In genomic region chr6:116004069-116004468, GRCm38 (mm10) we compare ENCODE assay signal across 10 mouse cellular contexts. TPM values are rescaled to one million over a fixed set of nuclear protein-coding genes. Genes with fewer than 3 reads are reported as not detected.
A peak's percentile ranks its signal among the peaks of the same experiment; 100 is the strongest.
DNase-seq lines count a peak whose midpoint lies in the region; ATAC-seq and TF ChIP-seq lines count a peak whose summit lies in the region.
"Had no signal": no experiment of that assay in that cellular context is flagged by ENCODE, and none has a peak within 500 bp of the region (broad histone marks: within the 10 kb centered on the region; RNA-seq: fewer than 3 reads in every experiment).

No protein-coding gene starts in this region.

- no peaks in the 10 kb centered on the region for H3K36me3 ChIP-seq in megakaryocyte, embryonic 14.5 days (replicated peaks; ENCODE audit: low read length)
- H3K36me3 ChIP-seq in embryonic facial prominence, embryonic 13.5 days: no peaks in the 10 kb centered on the region
- no peaks in the 10 kb centered on the region for H3K36me3 ChIP-seq in kidney, postnatal 0 days (ENCODE audit: insufficient read depth, low read length)
- no peaks in the 10 kb centered on the region for H3K36me3 ChIP-seq in small intestine, adult 2 months (ENCODE audit: control insufficient read depth, insufficient read depth, low read length)

- WGBS in embryonic facial prominence, embryonic 13.5 days: 53% methylated on average over 7 of the region's 7 CpGs
- WGBS in kidney, postnatal 0 days: 28% methylated on average over 7 of the region's 7 CpGs
- WGBS in small intestine, adult 2 months: 50% methylated on average over 7 of the region's 7 CpGs

- H3K4me3 ChIP-seq in megakaryocyte, embryonic 14.5 days (replicated peaks): peak overlapping the region; percentile 80
- no peak overlapping the region for H3K4me3 ChIP-seq in embryonic facial prominence, embryonic 13.5 days
- no peak overlapping the region for H3K4me3 ChIP-seq in kidney, postnatal 0 days (replicated peaks; ENCODE audit: low read depth, low read length)
- H3K4me3 ChIP-seq in small intestine, adult 2 months (ENCODE audit: low read depth, low read length): no peak overlapping the region

- ATAC-seq in megakaryocyte, adult 5-6 weeks (ENCODE audit: poor library complexity, severe bottlenecking): no peak
- no peak for ATAC-seq in embryonic facial prominence, embryonic 13.5 days (ENCODE audit: insufficient number of reproducible peaks, insufficient read depth, low FRiP score, low TSS enrichment, low read depth)
- no peak for ATAC-seq in kidney, postnatal 0 days (replicated peaks; ENCODE audit: low FRiP score, low read depth)

- H3K9ac ChIP-seq in embryonic facial prominence, embryonic 13.5 days: no peak overlapping the region
- 0 out of 2 replicates have a peak overlapping the region, but pooled peaks have one; percentile 4 for H3K9ac ChIP-seq in kidney, postnatal 0 days (ENCODE audit: low read depth, low read length)

- peaks cover 79% of the 10 kb centered on the region for H3K4me1 ChIP-seq in megakaryocyte, embryonic 14.5 days
- peaks cover 26% of the 10 kb centered on the region; the same call in 1 of the 2 replicates for H3K4me1 ChIP-seq in embryonic facial prominence, embryonic 13.5 days
- H3K4me1 ChIP-seq in kidney, postnatal 0 days (replicated peaks; ENCODE audit: insufficient read depth, low read length): peaks cover 32% of the 10 kb centered on the region
- peaks cover 2% of the 10 kb centered on the region; the same call in 1 of the 2 replicates for H3K4me1 ChIP-seq in small intestine, adult 2 months (ENCODE audit: control insufficient read depth, insufficient read depth, insufficient read length, low read length)

- no peaks in the 10 kb centered on the region for H3K9me3 ChIP-seq in megakaryocyte, embryonic 14.5 days
- no peaks in the 10 kb centered on the region for H3K9me3 ChIP-seq in embryonic facial prominence, embryonic 13.5 days
- H3K9me3 ChIP-seq in kidney, postnatal 0 days (replicated peaks; ENCODE audit: low read length): no peaks in the 10 kb centered on the region

- H3K27me3 ChIP-seq in megakaryocyte, embryonic 14.5 days (replicated peaks): peaks cover 6% of the 10 kb centered on the region
- peaks cover 12% of the 10 kb centered on the region for H3K27me3 ChIP-seq in embryonic facial prominence, embryonic 13.5 days
- H3K27me3 ChIP-seq in kidney, postnatal 0 days (ENCODE audit: insufficient read depth, low read length): no peaks in the 10 kb centered on the region
- no peaks in the 10 kb centered on the region for H3K27me3 ChIP-seq in small intestine, adult 2 months (ENCODE audit: control insufficient read depth, insufficient read depth, low read length)

- TF ChIP-seq POLR2A in small intestine, adult 2 months (IDR thresholded peaks at IDR 0.05; ENCODE audit: low read depth, low read length): no peak

- TF ChIP-seq CTCF in kidney, postnatal 0 days (IDR thresholded peaks at IDR 0.05; ENCODE audit: low read depth): no peak
- no peak for TF ChIP-seq CTCF in small intestine, adult 2 months (IDR thresholded peaks at IDR 0.05; ENCODE audit: extremely low read depth, insufficient read length, insufficient replicate concordance, low read depth, low read length)

- DNase-seq in kidney, postnatal 0 days (ENCODE audit: low spot score): no peak
- DNase-seq in ovary, postnatal 10 days (ENCODE audit: low spot score): no peak
- DNase-seq in T-cell, adult 2 months (ENCODE audit: low spot score): no peak
- DNase-seq in B cell, adult 2 months: no peak
- DNase-seq: right cerebral cortex, postnatal 14 days had no signal

- no peak overlapping the region for H3K4me2 ChIP-seq in embryonic facial prominence, embryonic 13.5 days
- no peak overlapping the region for H3K4me2 ChIP-seq in kidney, postnatal 0 days (ENCODE audit: low read length)

- H3K27ac ChIP-seq in embryonic facial prominence, embryonic 13.5 days: 0 out of 2 replicates have a peak overlapping the region, but pooled peaks have one; percentile 11
- H3K27ac ChIP-seq in kidney, postnatal 0 days: peak overlapping the region; percentile 90
- H3K27ac ChIP-seq in small intestine, adult 2 months (ENCODE audit: insufficient read depth, low read depth, low read length): peak overlapping the region; percentile 58; the same call in 1 of the 2 replicates

RNA-seq across cellular contexts. Expression of gene Plxnd1, which starts 9.3 kb away (rescaled TPM):
- polyA plus RNA-seq in megakaryocyte, embryonic 14.5 days (2012; ENCODE audit: insufficient read depth, low replicate concordance): 3.8 and 14.9 TPM in 2 replicates
- total RNA-seq in megakaryocyte, adult 5-6 weeks (2015): 151 and 156 TPM in 2 replicates
- total RNA-seq in megakaryocyte, adult 5-6 weeks (2017): 88.0 and 90.9 TPM in 2 replicates
- polyA plus RNA-seq in embryonic facial prominence, embryonic 13.5 days (2015; fragmentation: Nextera tagmentation; extraction: Ambion mirVana): 25.2 and 40.3 TPM in 2 replicates
- polyA plus RNA-seq in kidney, postnatal 0 days (2015; fragmentation: Nextera tagmentation; extraction: Ambion mirVana): 42.3 and 42.4 TPM in 2 replicates
- 26.2 TPM in 2 replicates for polyA plus RNA-seq in small intestine, adult 2 months (2012; rRNA removed)

RNA-seq across cellular contexts. Expression of gene H1foo, which starts 59.3 kb away (rescaled TPM):
- polyA plus RNA-seq in megakaryocyte, embryonic 14.5 days (2012; ENCODE audit: insufficient read depth, low replicate concordance): not detected in 2 replicates
- not detected in 2 replicates for total RNA-seq in megakaryocyte, adult 5-6 weeks (2015)
- total RNA-seq in megakaryocyte, adult 5-6 weeks (2017): not detected in 2 replicates
- polyA plus RNA-seq in embryonic facial prominence, embryonic 13.5 days (2015; fragmentation: Nextera tagmentation; extraction: Ambion mirVana): not detected in 2 replicates
- polyA plus RNA-seq in kidney, postnatal 0 days (2015; fragmentation: Nextera tagmentation; extraction: Ambion mirVana): not detected in 2 replicates
- polyA plus RNA-seq in small intestine, adult 2 months (2012; rRNA removed): not detected in 2 replicates
- total RNA-seq: left cerebral cortex, postnatal 36 days had no signal

Comparison
In these comparisons a context has a peak if more than half of its experiments do, and no peak if none do; other contexts are left out.
1. H3K27ac ChIP-seq: peak in every context shown above with its lines; median percentile 90 in kidney, postnatal 0 days; 58 in small intestine, adult 2 months; 11 in embryonic facial prominence, embryonic 13.5 days.